Mouse (Mus musculus): Measurements from ENCODE around the gene Vmn1r120. TPM values are rescaled to one million over a fixed set of nuclear protein-coding genes. Genes with fewer than 3 reads are reported as not detected.
"Not testable (repeated sequence)": the region's sequence is repeated elsewhere in the genome, so short reads cannot be mapped to it uniquely, and the experiment has no call there.

Gene Vmn1r120
- polyA plus RNA-seq (2016; fragmentation: Nextera tagmentation; extraction: Ambion mirVana), result not detected in 2 replicates

- not testable (repeated sequence) for ATAC-seq (ENCODE audit: insufficient number of reproducible peaks, low FRiP score); H3K9me3 ChIP-seq (replicated peaks); H3K36me3 ChIP-seq; H3K4me3 ChIP-seq; H3K4me1 ChIP-seq (replicated peaks); H3K9ac ChIP-seq; H3K27ac ChIP-seq (ENCODE audit: poor library complexity, severe bottlenecking); H3K27me3 ChIP-seq (replicated peaks); H3K4me2 ChIP-seq
- WGBS, result 76% methylated on average over 1 of the region's 1 CpGs
Measured at GRCm38 (mm10) chr7:21053684-21054083, at the start of gene Vmn1r120. Gene Vmn1r120 (minus strand): TSS chr7:21053784.

GRCm38 (mm10) chr7:21098413-21098812 lies 44.8 kb upstream of the Vmn1r120 start, which contains the start of gene Vmn1r121:
Gene Vmn1r121 (minus strand): TSS chr7:21098513.
- not testable (repeated sequence) for H3K9me3 ChIP-seq (replicated peaks); H3K27ac ChIP-seq (ENCODE audit: poor library complexity, severe bottlenecking); H3K4me3 ChIP-seq; ATAC-seq (ENCODE audit: insufficient number of reproducible peaks, low FRiP score); H3K4me1 ChIP-seq (replicated peaks); H3K36me3 ChIP-seq; H3K9ac ChIP-seq; H3K4me2 ChIP-seq; H3K27me3 ChIP-seq (replicated peaks)
- 63% methylated on average over 5 of the region's 5 CpGs for WGBS

GRCm38 (mm10) chr7:21012355-21012754 lies 41.2 kb downstream of the Vmn1r120 start, which contains the start of gene Vmn1r119:
Gene Vmn1r119 (minus strand): TSS chr7:21012455.
- H3K4me1 ChIP-seq (replicated peaks); H3K27me3 ChIP-seq (replicated peaks); H3K9ac ChIP-seq; H3K9me3 ChIP-seq (replicated peaks); H3K4me3 ChIP-seq; H3K36me3 ChIP-seq; ATAC-seq (ENCODE audit: insufficient number of reproducible peaks, low FRiP score); H3K4me2 ChIP-seq; H3K27ac ChIP-seq (ENCODE audit: poor library complexity, severe bottlenecking): not testable (repeated sequence)
- WGBS, result no CpG with 5 or more reads among the region's 2 CpGs

Other genes starting within 250 kb of the Vmn1r120 start
- gene Vmn1r114, start 241.6 kb downstream of the Vmn1r120 start, polyA plus RNA-seq (2016; fragmentation: Nextera tagmentation; extraction: Ambion mirVana), result not detected in 2 replicates
- not detected in 2 replicates for gene Vmn1r115, start 208.8 kb downstream of the Vmn1r120 start, polyA plus RNA-seq (2016; fragmentation: Nextera tagmentation; extraction: Ambion mirVana)
- not detected in 2 replicates for gene Vmn1r116, start 181.5 kb downstream of the Vmn1r120 start, polyA plus RNA-seq (2016; fragmentation: Nextera tagmentation; extraction: Ambion mirVana)
- gene Vmn1r117, start 169.7 kb downstream of the Vmn1r120 start, polyA plus RNA-seq (2016; fragmentation: Nextera tagmentation; extraction: Ambion mirVana), result not detected in 2 replicates
- gene Vmn1r118, start 141.4 kb downstream of the Vmn1r120 start, polyA plus RNA-seq (2016; fragmentation: Nextera tagmentation; extraction: Ambion mirVana), result not detected in 2 replicates
- not detected in 2 replicates for gene Vmn1r119, start 41.3 kb downstream of the Vmn1r120 start, polyA plus RNA-seq (2016; fragmentation: Nextera tagmentation; extraction: Ambion mirVana)
- gene Vmn1r121, start 44.7 kb upstream of the Vmn1r120 start, polyA plus RNA-seq (2016; fragmentation: Nextera tagmentation; extraction: Ambion mirVana), result not detected in 2 replicates
- gene Vmn1r122, start 80.3 kb upstream of the Vmn1r120 start, polyA plus RNA-seq (2016; fragmentation: Nextera tagmentation; extraction: Ambion mirVana), result not detected in 2 replicates
- not detected in 2 replicates for gene Vmn1r123, start 108.4 kb upstream of the Vmn1r120 start, polyA plus RNA-seq (2016; fragmentation: Nextera tagmentation; extraction: Ambion mirVana)
- gene Gm5157, start 136.6 kb upstream of the Vmn1r120 start, polyA plus RNA-seq (2016; fragmentation: Nextera tagmentation; extraction: Ambion mirVana), result not detected in 2 replicates
- not detected in 2 replicates for gene Vmn1r124, start 206.8 kb upstream of the Vmn1r120 start, polyA plus RNA-seq (2016; fragmentation: Nextera tagmentation; extraction: Ambion mirVana)
- not detected in 2 replicates for gene Vmn1r125, start 218.4 kb upstream of the Vmn1r120 start, polyA plus RNA-seq (2016; fragmentation: Nextera tagmentation; extraction: Ambion mirVana)
- gene Vmn1r126, start 247.7 kb upstream of the Vmn1r120 start, polyA plus RNA-seq (2016; fragmentation: Nextera tagmentation; extraction: Ambion mirVana), result not detected in 2 replicates

Data from heart, embryonic 12.5 days (tissue).